Mouse (Mus musculus): ENCODE data around the gene Fbxw4.

The Fbxw4 gene

DNA sequence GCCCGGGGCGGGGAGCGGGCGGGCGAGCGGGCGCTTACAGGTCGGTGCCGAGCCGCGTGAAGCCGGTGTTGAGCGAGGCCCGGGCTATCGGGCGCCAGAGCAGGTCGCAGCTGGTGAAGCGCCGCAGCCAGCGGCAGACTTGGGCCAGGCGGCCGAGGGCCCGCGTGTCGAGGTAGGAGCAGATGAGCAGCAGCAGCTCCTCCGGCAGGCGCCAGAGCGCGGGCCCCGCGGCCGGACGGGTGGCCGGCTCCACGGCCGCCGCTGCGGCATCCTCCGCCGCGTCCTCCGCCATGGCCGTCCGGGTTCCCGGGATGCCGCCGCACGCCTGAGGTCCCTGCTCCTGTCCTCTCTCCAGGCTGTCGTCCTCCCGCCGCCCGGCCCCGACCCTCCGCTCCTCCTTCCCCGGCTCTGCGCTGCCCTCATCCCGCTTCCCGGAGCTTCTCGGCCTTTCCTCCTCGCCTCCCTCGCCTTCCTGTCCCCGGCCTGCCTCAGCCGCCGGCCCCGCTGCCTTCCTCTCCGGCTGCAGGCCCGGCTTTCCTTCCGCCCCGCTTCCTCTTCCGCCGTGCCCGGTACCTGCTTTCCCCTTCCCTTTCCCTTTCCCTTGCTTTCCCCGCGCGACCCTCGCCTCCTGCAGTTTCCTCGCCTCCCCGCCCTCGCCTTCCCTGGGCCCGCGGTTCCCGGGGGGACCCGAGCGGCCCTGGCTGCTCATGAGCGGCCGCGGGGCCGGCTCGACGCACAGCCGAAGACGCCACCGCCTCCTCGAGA lies at the start of gene Fbxw4:
Gene Fbxw4 (minus strand): TSS at position 575 of the 765 bp plus-strand sequence.
- peak; percentile 63 to 82 for DNase-seq

DNA sequence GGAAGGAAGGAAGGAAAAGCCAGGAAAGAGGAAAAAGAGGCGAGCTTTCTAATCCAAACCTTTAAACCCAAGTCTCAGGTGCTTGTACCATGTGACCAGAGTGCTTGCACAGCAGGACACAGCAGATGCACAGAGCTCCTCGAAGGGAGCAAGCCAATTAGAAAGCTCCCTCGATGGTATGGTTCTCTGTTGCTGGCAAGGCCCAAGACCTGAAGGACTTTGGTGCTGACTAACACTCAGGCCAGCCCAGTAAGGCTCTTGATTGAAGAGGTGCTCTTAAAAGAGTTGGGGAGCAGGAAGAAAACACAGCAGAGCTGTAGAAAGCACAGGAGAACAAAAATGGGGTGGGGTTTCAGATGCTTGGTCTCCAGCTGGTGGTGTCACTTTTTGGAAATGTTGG lies 48.6 kb upstream of the Fbxw4 start:
- no peak for DNase-seq

DNA sequence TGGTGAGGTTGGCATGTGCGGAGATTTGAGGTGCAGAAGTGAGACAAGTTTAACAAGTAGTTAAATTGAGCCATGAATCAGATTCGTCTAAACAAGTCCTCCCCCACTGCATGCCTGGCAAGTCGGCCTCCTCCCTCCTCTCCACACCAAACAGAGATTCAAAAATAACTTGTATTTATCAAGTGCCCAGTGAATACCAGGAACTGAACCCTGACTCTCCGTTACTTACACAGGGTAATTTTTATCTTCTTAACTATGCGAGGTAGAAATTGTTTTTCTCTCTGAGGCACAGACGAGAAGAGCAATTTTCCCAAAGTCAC lies 36.1 kb upstream of the Fbxw4 start:
- DNase-seq = no peak

DNA sequence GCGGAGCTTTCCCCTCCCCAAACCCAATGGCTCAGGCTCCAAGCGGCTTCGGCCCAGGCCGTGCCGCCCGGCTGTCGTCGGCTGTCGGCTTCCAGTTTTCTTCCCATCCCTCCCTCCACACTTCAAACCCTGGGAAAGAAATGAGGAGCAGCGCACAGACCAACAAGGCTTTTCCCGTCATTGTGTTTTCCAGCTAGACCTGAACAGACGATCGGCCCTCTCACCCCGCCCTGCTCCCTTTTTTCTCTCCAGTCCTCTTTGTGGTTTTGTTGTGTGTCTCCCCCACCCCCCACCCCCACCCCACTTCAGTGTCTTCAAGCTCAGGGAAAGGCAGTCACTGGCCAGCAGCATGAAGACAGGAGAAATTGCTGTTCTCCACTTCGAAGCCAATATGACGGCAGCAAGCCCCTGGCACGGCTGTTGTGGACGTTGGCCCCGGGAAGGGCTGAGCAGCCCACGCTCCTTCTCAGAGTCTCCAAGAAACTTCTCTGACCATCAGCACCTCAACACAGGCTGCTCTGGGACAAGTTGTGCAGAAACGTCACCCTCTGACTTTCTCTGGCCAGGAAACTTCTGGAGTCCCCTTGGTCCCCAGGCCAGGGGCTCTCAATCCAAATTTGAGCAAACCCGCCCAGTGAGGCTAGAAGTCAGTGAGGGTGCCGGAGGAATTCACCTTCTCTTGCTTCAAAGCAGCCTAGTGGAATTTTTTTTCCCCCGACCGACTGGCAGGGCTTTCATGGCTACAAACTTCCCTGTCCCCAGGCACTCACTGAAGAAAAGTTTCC lies 35.6 kb upstream of the Fbxw4 start:
- no peak for DNase-seq

DNA sequence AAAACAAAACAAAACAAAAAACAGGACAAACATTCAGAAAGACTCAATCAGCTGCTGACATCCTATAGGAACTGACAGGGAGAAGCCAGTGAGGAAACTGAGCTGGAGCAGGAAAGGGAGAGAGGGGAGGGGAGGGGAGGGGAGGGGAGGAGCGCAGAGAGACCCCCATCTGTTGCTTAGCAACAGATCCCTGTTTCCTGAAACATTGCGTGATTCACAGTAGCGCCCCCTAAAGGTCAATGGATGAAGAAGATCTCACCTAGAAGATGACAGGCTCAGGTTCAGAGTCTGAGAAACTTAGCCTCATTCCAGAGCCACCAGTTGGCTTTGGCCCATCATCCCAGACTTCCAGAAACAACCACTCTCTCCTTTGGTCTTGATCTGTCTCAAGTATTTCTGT lies 33.9 kb upstream of the Fbxw4 start:
- no peak for DNase-seq

DNA sequence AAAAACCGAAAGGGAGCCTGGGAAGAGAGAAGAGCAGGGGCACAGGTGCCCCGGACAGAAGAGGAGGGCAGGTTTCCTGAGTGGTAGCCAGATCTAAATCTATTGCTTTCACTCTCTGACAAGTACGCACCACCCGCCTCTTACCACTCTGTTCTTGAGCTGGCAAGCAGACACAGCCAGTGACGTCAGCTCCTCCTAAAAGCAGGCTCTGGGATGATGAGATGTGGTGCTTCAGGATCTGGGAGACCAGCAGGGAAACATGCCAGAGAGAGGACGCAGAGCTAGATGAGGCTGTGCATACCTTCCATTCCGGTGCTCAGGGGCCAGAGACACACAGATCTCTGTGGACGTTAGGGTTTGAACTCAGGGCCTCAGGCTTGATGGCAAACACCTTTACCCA lies 32.1 kb upstream of the Fbxw4 start:
- DNase-seq = no peak

DNA sequence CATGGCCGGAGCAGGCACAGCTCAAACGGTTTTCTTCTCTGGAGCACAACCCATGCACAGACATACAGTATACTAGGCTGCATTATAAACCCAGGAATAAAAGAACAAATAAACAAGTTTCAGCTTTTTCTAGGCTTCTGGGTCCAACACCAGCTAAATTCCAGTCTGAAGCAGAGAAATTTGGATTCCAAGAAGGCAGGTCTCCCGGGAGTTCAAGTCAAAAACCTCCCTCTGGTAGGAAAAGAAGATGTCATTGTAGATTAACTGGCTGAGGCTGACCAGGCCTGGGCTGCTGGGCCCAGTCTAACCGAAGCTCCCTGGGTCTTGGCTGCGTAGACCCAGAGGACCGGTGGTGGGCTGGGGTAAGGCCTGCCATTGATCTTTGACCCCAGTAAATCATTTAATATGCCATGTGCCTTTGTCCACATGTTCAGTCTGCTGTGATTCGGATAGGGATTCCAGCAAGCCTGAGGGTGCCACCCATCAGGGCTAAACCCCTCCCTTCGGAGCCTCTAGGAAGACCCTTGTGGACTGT lies 31.0 kb upstream of the Fbxw4 start:
- DNase-seq = no peak

DNA sequence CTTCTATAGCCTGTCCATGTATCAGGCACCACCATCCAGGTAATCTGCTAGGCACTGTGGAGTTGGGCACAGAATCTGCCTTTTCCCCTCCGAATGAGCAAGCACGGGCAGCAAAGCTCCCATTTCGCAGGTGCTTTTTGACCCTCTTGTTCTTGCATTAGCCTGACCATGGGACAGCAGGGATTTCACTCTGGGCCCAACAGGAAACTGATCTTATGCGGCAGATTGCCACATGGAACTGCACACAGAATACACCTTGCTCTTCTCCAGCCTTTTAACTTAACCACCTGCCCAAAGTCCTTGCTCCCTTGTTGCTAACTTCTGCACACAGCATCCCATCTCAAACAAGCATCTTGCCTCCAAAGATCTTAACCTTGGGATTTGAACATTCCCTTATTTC lies 26.9 kb upstream of the Fbxw4 start:
- no peak for DNase-seq

DNA sequence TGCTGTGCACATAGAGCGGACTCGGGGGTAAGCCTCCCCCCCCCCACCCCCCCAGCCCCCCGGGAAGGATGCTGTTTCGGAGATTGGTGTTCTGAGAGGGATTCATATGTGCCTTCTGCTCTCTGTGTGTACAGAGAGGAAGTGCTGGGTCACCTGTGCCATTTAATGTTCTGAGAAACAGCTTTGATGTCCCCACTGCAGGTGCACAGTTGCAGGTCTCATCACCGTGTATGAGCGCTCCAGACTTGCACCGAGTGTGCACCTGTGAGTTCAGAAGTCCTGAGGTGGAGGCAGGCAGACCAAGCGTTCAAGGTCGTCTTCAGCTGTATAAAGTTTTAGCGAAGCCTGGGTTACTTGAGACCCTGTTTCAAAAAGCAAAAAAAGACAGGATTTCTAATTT lies 23.6 kb upstream of the Fbxw4 start:
- DNase-seq = no peak

DNA sequence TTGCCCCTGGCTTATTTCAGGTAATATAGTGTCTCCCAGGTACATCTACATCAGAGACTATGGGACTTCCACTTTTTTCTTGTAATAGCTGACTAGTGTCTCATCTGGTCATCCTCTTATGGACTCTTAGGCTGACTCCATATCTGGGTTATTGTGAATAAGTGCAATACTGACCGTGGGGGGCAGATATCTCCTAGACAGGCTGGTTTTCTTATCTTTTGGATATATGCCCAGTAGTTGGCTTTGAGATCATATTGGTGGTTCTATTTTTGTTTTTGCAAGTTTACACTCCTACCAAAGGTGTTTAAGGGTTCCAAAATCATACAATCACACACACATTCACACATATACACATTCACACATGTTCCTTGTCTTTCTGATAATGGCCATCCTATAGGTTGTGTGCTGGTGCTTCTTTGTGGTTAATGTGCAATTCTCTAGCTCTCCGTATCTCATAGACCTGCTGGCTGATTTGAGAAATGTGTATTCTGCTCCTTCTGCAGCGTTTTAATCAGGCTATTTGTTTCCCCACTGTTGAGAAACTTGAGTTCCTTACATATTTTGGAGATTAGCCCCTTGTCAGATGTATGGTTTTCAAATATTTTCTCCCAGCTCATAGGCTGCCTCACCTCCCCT lies 20.5 kb upstream of the Fbxw4 start:
- DNase-seq = no peak

DNA sequence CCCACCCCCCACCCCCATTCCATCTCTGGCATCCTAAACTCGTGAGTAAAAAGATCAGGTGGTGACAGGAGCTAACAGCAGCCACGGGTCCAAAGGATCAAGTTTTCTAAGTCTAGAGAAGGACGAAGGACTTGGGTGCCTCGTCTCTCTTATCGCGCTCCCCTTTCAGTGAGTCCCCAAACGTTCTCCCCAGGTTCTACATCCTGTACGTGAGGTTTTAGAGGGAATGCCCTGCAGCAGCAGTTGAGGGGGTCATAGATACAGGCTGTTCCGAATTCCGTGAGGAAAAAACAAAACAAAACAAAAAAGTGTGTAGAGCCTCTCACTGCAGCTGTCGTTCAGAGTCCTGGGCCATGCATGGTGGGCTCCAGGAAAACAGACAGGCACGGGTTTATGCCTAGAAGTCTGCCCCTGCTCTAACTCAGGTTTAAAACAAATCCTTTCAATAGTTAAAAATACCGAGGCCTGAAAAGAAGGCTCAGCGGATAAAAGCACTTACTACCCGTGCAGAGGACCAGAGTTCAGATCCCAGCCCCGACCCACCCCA lies 16.7 kb upstream of the Fbxw4 start:
- no peak for DNase-seq

DNA sequence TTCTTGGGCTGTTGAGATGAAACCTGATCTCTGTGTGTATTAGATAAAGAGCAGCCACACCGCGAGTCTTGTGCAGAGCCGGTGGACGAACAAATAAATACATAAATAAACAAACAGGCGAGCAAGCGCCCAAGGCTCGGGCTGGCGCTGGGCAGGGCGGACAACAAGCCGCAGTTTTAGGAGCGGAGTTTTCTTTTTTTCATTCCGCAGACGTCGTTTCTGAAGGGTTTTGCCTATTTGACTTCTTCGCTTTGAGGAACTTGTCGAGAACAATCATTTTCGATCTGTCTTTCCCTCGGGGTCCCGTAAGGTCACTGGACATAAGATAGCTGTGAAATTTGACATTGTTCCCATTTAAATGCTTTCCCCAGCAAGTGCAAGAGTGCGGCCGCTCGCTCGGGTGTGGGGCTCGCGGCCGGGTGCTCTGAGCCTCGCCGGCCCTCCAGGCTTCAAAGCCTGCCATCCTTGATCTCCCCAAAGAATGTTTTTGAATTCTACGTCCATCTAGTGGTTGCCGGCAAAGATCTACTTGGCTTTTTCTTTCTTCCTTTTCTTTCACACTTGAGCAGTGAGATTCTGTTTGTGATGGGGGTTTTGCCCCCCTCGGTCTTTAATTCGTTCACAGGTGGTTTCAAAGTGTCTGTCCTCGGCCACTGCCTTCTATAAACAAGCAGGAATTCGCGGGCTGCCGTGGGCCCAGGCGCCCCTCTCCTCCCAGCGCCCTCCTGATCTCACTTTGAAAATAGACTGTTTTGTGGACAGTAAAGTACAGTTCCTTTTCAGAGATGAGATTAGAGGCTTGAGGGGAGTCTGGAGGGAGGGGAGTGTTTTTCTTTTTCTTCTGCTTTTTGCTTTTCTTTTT lies 15.8 kb upstream of the Fbxw4 start:
- peak in 1 of 2 experiments; percentile 12 for DNase-seq

DNA sequence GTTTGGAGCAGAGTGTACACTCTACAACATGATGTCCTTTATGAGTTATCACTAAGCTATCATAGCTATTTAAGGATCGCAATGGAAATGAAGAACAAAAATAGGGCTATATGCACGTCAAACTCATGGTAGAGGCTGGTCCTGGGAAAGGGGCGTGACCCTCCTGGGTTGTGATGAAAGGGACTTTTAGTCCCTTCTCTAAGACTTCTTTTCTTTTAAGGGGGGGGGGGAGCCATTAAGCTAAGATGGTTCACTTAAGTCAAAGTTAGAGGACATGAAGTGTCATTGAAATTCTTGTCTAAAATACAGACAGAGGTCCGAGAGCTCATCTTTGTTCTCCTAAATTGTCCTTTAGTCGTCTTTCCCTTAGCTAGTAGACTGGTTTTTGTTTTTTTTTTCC lies 15.1 kb upstream of the Fbxw4 start:
- DNase-seq = no peak

DNA sequence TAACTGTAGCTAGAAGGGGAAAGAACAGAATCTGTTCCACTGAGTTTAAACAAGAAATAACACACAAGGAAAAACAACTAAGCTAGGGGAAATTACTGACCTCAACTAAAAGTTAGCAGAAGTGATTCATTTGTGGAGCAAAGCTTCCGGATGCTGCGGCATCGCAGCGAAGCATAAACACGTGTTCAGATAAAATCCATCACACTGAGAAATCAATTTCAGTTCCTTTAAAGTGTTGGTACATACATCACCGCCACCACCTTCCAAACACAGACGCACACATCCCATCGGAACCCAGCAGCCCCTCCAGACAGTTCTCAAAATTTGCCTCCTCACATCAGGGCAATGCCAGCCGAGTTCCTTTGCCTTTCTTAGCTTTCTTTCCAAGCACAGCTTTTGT lies 12.9 kb upstream of the Fbxw4 start:
- no peak for DNase-seq

DNA sequence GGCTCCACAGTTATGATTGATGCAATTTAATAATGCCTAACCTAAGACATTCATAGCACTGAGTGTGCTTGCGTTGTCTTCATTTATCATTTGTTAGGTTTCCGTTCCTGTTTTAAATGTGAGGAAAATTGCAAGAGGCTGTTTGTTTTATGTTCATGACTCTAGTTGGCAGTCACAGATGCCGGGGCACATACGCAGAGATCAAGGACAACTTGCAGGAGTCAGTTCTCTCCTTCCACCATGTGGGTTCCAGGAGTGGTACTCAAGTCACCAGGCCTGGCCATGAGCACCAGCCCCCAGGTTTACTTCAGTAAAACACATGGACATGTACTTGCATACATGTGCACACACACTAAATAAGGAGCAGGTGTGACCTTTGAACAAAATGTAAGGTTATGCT lies 8.9 kb upstream of the Fbxw4 start:
- DNase-seq = no peak

DNA sequence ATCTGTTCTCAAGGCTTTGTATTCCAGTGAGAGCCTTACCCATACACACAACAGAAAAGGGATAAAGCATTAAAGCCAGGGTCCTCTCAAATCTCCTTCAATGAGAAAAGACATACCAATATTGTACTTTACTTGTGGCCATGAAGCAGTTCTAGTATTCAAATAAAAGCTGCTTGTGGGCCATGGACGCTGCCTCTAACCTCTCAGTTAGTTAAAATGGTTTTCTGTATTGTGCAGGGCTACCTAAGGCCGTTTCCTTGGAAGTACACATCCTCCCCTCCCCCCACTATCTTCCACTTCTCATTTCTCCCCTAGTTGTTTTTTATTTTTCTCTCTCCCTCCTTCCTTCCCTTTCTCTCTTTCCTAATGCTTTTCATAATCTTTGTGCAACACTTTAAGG lies 3.7 kb upstream of the Fbxw4 start:
- no peak for DNase-seq

DNA sequence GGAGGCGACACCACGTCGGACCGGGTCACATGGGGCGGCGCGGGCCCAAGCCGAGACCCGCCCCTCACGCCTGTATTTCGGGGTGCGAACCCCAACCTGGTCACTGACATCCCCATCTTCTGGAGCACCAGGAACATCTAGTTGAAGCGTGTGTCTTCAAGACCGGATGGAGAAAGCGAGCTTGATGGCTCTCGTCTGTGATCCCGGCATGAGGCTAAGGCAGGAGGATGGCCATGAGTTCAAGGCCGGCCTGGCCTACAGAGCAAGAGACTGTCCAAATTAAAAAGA lies 335 bp upstream of the Fbxw4 start:
- DNase-seq = peak in 1 of 2 experiments; percentile 73

DNA sequence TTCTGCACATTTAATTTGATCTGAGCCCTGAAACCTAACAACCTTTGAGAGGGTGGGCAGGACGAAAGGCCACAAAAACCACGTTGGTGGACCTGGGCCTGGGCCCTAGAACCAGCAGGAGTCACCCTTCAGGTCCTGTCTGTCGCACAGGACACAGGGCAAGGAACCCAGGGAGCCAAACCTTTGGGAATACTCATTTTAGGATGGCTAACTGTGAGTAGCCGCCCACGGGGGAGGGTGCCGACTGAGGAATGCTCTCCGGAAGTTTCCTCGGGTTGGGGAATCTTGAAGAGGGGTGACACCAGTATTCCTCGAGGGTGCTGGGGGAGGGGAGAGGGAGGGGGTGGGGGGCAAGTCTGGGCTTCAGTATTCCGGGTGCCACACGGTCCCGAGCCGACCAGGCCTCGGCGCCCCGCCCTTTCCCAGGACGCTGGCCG lies 793 bp downstream of the Fbxw4 start:
- peak in 1 of 2 experiments; percentile 35 for DNase-seq

DNA sequence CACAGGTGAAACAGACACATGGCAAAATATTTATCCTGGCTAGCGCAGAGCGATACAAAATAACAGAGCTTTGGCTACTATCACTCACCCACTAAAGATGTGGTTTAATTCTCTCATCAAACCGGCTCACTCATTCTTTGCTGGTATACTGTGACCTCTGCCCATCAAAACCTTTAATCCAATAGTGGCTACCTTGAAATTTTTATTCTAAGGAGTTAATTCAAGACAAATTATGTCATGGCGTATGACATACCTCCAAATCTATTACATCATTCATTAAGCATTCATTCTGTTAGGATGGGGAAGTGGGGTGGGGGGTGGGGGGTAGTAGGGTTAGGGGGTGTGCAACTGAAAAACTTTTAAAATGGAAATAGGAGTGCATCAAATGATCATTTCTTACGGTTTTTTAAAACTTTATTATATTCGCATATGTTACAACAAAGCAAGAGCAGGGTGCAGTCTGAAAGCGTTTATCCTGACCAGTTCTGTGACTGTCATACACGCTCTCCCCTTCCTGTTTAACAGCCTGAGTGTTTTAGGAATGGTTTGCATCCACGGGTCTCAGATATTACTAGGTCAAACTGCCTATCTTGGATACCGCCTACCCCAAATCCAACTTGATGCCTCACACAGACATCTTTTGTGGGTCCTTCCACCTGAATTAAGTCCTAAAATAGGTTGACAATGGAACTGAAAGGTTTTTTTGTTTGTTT lies 1.4 kb downstream of the Fbxw4 start:
- no peak for DNase-seq

DNA sequence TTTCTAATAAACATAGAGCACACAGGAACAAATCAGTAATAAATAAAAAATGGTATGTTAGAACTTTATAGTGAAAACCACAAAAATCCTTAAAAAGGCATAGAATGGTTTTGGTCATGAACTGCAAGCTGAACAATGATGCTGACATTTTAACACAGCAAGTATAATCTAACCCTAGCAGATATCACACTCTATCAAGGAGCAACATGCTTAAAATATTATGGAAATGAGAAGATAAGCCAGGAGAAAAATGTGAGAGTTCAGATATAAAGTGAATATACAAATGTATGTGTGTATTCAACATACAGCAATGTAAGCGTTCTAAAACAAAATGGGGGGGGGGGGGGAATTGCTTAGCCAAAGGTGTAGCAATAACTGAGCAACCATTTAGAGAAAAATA lies 2.3 kb downstream of the Fbxw4 start:
- DNase-seq = no peak

DNA sequence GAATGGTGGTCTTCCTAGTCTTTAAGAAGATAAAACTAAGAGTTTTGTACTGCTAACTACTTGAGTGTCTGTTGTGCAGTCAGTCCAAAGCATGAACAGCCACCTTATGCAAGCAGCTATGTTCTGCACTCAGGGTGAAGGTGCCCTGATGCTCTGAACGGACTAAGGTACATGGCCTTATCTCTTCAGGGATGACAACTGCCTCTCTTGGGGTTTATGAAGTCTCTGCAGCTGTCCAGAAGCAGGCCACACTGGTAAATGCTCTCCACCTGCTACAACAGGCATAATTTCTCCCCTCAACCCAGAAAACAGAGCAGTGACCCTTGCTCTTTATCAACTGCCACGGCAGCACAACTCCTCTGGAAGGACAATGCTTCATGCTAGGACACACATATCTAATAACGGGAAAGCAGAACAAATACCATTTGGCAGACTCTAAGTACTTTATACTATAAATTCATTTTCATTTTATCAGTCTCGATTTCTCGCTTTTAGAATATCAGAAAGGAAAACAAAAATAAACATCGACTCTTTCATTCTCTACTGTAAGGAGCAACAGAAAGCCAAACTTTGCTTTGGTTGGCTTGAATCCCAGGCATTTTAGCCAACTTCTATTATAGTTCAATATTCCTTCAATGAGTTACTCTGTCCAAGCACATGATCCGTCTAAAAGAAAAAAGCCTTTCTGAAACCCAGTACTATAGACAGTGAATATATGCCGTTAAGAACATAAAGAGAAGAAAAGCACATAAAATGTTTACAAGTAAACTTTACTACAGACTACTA lies 3.1 kb downstream of the Fbxw4 start:
- no peak for DNase-seq
